Mouse (Mus musculus) ES-Bruce4 (cell line): ENCODE data around the gene Itga4. TPM values are rescaled to one million over a fixed set of nuclear protein-coding genes. Genes with fewer than 3 reads are reported as not detected.

Source experiments
- H3K27ac ChIP-seq: 2 replicates; pipeline ENCODE4 v1.5.1; 2012; ENCODE audit warnings: low read length, inconsistent platforms; ENCODE audit not compliant: insufficient read depth
- H3K27me3 ChIP-seq: 2 replicates; pipeline ENCODE4 v1.6.1; 2012; ENCODE audit warnings: mild to moderate bottlenecking, low read length, inconsistent platforms; ENCODE audit not compliant: control insufficient read depth, poor library complexity, insufficient read depth, severe bottlenecking
- H3K36me3 ChIP-seq: 2 replicates; pipeline ENCODE4 v1.6.1; 2012; ENCODE audit warnings: inconsistent platforms, mild to moderate bottlenecking, low read length, moderate library complexity; ENCODE audit not compliant: control insufficient read depth, poor library complexity, insufficient read depth, severe bottlenecking
- H3K4me1 ChIP-seq: one replicate; pipeline ENCODE4 v1.8.1; 2011; ENCODE audit warnings: low read length; ENCODE audit not compliant: control insufficient read depth, insufficient read depth
- H3K4me3 ChIP-seq: 2 replicates; pipeline ENCODE4 v1.5.1; 2011; ENCODE audit warnings: low read depth, mild to moderate bottlenecking, low read length
- H3K9ac ChIP-seq: 2 replicates; pipeline ENCODE4 v1.6.1; 2012; ENCODE audit warnings: low read depth, mild to moderate bottlenecking, inconsistent platforms; ENCODE audit not compliant: poor library complexity, severe bottlenecking
- H3K9me3 ChIP-seq: replicated peaks from 2 replicates; pipeline ENCODE4 v1.6.1; 2012; ENCODE audit warnings: mild to moderate bottlenecking, low read length, inconsistent platforms; ENCODE audit not compliant: control insufficient read depth, poor library complexity, insufficient read depth, severe bottlenecking
- CTCF ChIP-seq: IDR thresholded peaks from one replicate; pipeline ENCODE4 v1.8.1; 2011; ENCODE audit warnings: low read depth, low read length
- EP300 ChIP-seq: IDR thresholded peaks from 2 replicates; pipeline ENCODE4 v1.6.1; 2011; ENCODE audit warnings: low read depth, low read length; ENCODE audit not compliant: insufficient read depth
- POLR2A ChIP-seq: IDR thresholded peaks from one replicate; pipeline ENCODE4 v1.8.1; 2011; ENCODE audit warnings: low read length; ENCODE audit not compliant: insufficient read depth
- polyA plus RNA-seq: library from polyadenylated mRNA; stranded (reverse); fragments of >200 nt; gene quantifications from 2 replicates; pipeline ENCODE4 v1.2.4, GENCODE M21; 2011; ENCODE audit warnings: low read depth; ENCODE audit not compliant: missing spikeins, insufficient read depth, insufficient read length

The Itga4 gene
- polyA plus RNA-seq, 1 experiment = 0.24 TPM

GRCm38 (mm10) chr2:79250510-79250909, 4.7 kb upstream of the Itga4 start:
- no peaks in the 10 kb centered on the region for H3K4me1 ChIP-seq
- no peaks in the 10 kb centered on the region for H3K36me3 ChIP-seq
- H3K4me3 ChIP-seq = no peak overlapping the region
- TF ChIP-seq EP300 (no peak), CTCF (no peak), POLR2A (no peak)
- no peak overlapping the region for H3K9ac ChIP-seq
- H3K9me3 ChIP-seq = no peaks in the 10 kb centered on the region
- no peaks in the 10 kb centered on the region for H3K27me3 ChIP-seq
- no peak overlapping the region for H3K27ac ChIP-seq

DNA sequence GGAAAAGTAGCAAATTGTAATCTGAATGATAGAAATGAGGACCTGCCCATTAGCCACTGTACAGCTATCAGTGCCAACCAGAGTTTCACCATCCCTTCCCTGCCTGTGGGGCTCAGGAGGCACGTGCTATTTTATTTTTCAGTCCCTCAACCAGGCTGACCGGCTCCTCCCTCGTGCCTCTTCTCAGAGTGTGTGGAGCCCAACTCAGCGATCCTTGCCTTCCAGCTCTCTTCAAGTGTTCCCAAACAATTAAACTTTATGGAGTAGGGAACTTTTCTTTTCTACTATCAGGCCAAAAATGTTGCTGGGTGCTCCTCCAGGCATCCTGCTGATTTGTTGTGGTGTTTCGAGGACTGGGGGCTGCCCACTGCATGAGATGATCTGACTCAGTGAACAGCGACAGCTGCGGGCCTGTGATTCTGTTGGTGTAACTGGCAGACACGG, 1.4 kb upstream of the Itga4 start:
- Histone ChIP-seq H3K27me3 (no peaks in the 10 kb centered on the region; the same call in 1 of the 2 replicates), H3K9ac (no peak overlapping the region), H3K4me3 (no peak overlapping the region), H3K4me1 (no peaks in the 10 kb centered on the region), H3K36me3 (no peaks in the 10 kb centered on the region), H3K27ac (no peak overlapping the region), H3K9me3 (no peaks in the 10 kb centered on the region)
- no peak for TF ChIP-seq POLR2A
- no peak for TF ChIP-seq CTCF
- TF ChIP-seq EP300 = no peak

DNA sequence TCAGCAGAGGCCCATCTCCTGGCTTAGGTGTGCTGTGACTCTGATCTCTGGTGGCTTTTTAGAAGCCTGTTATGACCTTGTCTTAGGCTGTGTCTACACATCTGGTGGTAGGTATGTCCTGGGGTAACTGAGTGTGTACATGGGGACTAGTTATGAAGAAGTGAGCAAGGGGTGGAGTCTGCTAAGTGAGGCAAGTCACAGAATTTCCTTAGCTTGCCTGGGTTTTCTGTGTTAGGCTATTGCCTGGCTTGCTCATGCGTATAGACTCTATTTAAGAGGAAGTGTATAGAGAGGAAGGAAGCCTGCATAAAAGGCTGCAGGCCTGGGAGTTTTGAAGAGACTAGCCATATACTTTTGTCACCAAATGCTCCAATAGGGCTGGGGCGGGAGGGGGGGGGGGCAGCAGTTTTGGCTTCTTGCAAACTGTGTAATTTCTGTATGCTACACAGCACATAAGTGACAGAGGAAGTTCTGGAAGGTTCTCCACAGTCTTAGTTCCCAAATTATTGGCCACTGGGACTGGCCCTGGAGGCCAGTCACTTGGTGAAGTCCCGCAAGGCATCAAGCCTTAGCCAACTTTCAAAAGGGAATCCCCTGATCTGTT, 536 bp upstream of the Itga4 start:
- TF ChIP-seq EP300 = no peak
- no peak for TF ChIP-seq CTCF
- no peak for TF ChIP-seq POLR2A
- Histone ChIP-seq H3K27me3 (no peaks in the 10 kb centered on the region; the same call in 1 of the 2 replicates), H3K4me3 (no peak overlapping the region), H3K9me3 (no peaks in the 10 kb centered on the region), H3K9ac (no peak overlapping the region), H3K4me1 (no peaks in the 10 kb centered on the region), H3K36me3 (no peaks in the 10 kb centered on the region), H3K27ac (no peak overlapping the region)

- H3K9me3 ChIP-seq = no peaks in the 10 kb centered on the region
- H3K4me3 ChIP-seq = peak overlapping the region; percentile 57
- H3K4me1 ChIP-seq = no peaks in the 10 kb centered on the region
- TF ChIP-seq CTCF (no peak), EP300 (no peak), POLR2A (no peak)
- no peak overlapping the region for H3K9ac ChIP-seq
- no peaks in the 10 kb centered on the region for H3K36me3 ChIP-seq
- no peaks in the 10 kb centered on the region; the same call in 1 of the 2 replicates for H3K27me3 ChIP-seq
- H3K27ac ChIP-seq = no peak overlapping the region
Measured at GRCm38 (mm10) chr2:79256001-79256339, 744 bp downstream of the Itga4 start.

- Histone ChIP-seq H3K27me3 (no peaks in the 10 kb centered on the region; the same call in 1 of the 2 replicates), H3K27ac (no peak overlapping the region), H3K9me3 (no peaks in the 10 kb centered on the region), H3K4me3 (no peak overlapping the region), H3K4me1 (no peaks in the 10 kb centered on the region), H3K36me3 (no peaks in the 10 kb centered on the region), H3K9ac (no peak overlapping the region)
- TF ChIP-seq POLR2A (no peak), EP300 (no peak), CTCF (no peak)
Measured at GRCm38 (mm10) chr2:79256376-79256775, 1.1 kb downstream of the Itga4 start.

DNA sequence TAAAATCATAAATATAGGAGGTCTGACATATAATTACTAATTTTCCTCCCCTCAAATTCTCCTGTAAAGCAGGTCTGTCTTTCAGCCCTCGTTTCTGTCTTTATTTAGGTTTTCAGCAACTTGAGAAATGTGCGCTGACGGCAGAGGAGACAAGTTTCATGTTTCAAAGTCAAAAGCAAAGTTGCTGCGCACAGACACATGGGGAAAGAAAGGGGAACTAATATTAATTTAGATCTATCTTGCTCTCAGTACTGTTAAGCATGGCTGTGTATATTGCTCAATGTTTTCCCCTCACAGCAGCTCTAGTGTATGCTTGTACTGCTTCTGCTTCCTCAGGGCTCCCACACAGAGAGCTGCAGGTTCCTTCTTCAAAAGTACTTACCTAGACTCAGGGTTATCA, 1.7 kb downstream of the Itga4 start:
- no peak overlapping the region for H3K4me3 ChIP-seq
- no peak for TF ChIP-seq POLR2A
- TF ChIP-seq EP300 = no peak

More for the DNA sequence above, 1.7 kb downstream of the Itga4 start:
- no peaks in the 10 kb centered on the region for H3K9me3 ChIP-seq
- no peak overlapping the region for H3K9ac ChIP-seq
- no peak overlapping the region for H3K27ac ChIP-seq
- H3K4me1 ChIP-seq = no peaks in the 10 kb centered on the region
- H3K27me3 ChIP-seq = no peaks in the 10 kb centered on the region; the same call in 1 of the 2 replicates
- no peaks in the 10 kb centered on the region for H3K36me3 ChIP-seq
